Mouse (Mus musculus) cerebellum, postnatal 14 days (tissue): ENCODE measurements around the gene Anapc5.

Experiments
- DNase-seq, 2 experiments: peaks; one replicate each; pipeline ENCODE4 v3.0.0; 2021; ENCODE audit warnings: mixed read lengths in 2 of 2

Gene Anapc5

GRCm38 (mm10) chr5:122820777-122821523 is at the start of gene Anapc5:
TSS of gene Anapc5 (minus strand) at chr5:122821339.
- peak; percentile 93 for DNase-seq

GRCm38 (mm10) chr5:122863053-122863452 is 41.9 kb upstream of the Anapc5 start:
- no peak for DNase-seq

GRCm38 (mm10) chr5:122855858-122856257 is 34.7 kb upstream of the Anapc5 start:
- DNase-seq = no peak

- DNase-seq = no peak
These were observed 31.5 kb upstream of the Anapc5 start for GRCm38 (mm10) chr5:122852611-122853010.

- peak; percentile 45 to 48 for DNase-seq
These were observed 29.3 kb upstream of the Anapc5 start for GRCm38 (mm10) chr5:122850319-122851002.

- peak; percentile 98 for DNase-seq
These were observed 28.6 kb upstream of the Anapc5 start, which contains the start of gene Rnf34 for GRCm38 (mm10) chr5:122849521-122850318. TSS of gene Rnf34 (plus strand) at chr5:122850048.

GRCm38 (mm10) chr5:122843799-122844198 is 22.7 kb upstream of the Anapc5 start:
- DNase-seq = no peak

- DNase-seq = no peak
These were observed 20.0 kb upstream of the Anapc5 start for GRCm38 (mm10) chr5:122841126-122841525.

- no peak for DNase-seq
These were observed 11.9 kb upstream of the Anapc5 start for GRCm38 (mm10) chr5:122832996-122833395.

GRCm38 (mm10) chr5:122832536-122832935 is 11.4 kb upstream of the Anapc5 start:
- no peak for DNase-seq

- DNase-seq = no peak
These were observed 4.0 kb upstream of the Anapc5 start for GRCm38 (mm10) chr5:122825099-122825498.

- DNase-seq = no peak
These were observed 3.3 kb upstream of the Anapc5 start for GRCm38 (mm10) chr5:122824450-122824849.

GRCm38 (mm10) chr5:122823976-122824375 is 2.8 kb upstream of the Anapc5 start:
- no peak for DNase-seq

- DNase-seq = no peak
These were observed 1.3 kb upstream of the Anapc5 start for GRCm38 (mm10) chr5:122822441-122822840.

- DNase-seq = no peak
These were observed 366 bp upstream of the Anapc5 start for GRCm38 (mm10) chr5:122821524-122821885.

GRCm38 (mm10) chr5:122812699-122813098 is 8.4 kb downstream of the Anapc5 start:
- DNase-seq = no peak

- DNase-seq = peak; percentile 85 to 90
These were observed 9.6 kb downstream of the Anapc5 start for GRCm38 (mm10) chr5:122811364-122812079.

GRCm38 (mm10) chr5:122805503-122805902 is 15.6 kb downstream of the Anapc5 start:
- DNase-seq = no peak

GRCm38 (mm10) chr5:122802706-122803105 is 18.4 kb downstream of the Anapc5 start:
- DNase-seq = no peak

GRCm38 (mm10) chr5:122801684-122802083 is 19.5 kb downstream of the Anapc5 start:
- DNase-seq = no peak

- DNase-seq = peak; percentile 90
These were observed 20.7 kb downstream of the Anapc5 start for GRCm38 (mm10) chr5:122800345-122801010.
